Mouse (Mus musculus) olfactory bulb, adult 2 months (tissue): ENCODE results near the gene Masp2.

Experiments
- CTCF ChIP-seq: fragments of 200-500 bp; IDR thresholded peaks from 2 replicates; pipeline ENCODE4 v1.5.1; 2012; ENCODE audit warnings: low read depth, mild to moderate bottlenecking, low read length, moderate library complexity; ENCODE audit not compliant: insufficient read depth
- POLR2A ChIP-seq: fragments of 200-500 bp; IDR thresholded peaks from 2 replicates; pipeline ENCODE4 v1.6.1; 2012; ENCODE audit warnings: mild to moderate bottlenecking, low read depth, low read length, moderate library complexity; ENCODE audit not compliant: insufficient read depth

DNA sequence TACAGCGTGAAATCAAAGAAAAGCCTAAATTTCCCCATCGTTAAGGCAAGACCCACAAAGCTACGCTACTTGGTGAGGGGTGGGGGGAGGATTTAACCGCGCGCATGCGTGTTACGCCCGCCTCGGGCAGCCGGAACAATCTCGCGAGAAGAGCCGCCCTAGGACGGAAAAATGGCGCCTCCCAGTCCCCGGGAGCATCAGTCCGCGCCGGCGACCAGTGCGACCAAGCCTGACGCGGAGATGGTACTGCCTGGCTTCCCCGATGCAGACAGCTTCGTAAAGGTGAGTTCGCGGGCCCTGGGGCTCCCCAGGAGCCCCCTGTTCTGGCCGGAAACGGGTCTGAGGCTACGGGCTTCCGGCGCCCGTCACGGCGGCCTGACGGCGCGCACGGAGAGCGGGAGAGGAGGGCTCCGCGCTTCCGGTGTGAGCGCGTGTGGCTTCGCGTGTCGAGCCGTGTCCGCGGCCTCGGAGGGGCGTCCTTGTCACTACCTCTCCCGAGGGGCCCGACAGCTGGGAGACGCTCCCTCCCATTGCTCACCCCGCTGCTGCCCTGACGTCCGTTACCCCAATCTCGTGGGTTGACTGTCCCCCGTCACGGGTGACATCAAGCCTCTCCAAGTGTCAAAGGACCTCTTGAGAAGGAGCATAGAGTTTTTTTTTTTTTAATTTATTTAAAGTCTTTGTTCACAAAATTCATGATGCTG lies 43.9 kb upstream of the Masp2 start, which contains the start of gene Exosc10:
- no peak for TF ChIP-seq CTCF
- TF ChIP-seq POLR2A = peak; percentile 62; the same call in 1 of the 2 replicates
